Mouse (Mus musculus): ENCODE results near the gene Amer1.

Amer1 gene

DNA sequence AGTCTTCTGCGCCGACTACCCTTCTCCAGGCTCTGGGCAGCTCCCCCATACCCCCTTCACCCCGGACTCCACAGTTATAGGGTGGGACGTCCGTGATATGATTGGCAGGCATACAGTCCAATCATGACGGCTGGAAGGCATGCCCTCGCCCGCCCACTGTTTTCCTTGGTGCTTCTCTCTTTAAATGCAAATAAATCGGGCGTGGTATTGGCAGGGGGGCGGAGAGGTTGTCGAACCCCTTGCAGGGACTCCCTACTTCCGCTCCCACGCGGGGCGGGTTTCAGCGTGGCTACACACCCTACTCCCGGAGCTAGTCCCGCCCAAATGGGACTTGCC lies at the start of gene Amer1:
Gene Amer1 (minus strand): TSS at position 97 of the 336 bp plus-strand sequence.
- peak; percentile 96 for DNase-seq (ENCODE audit: low spot score)

DNA sequence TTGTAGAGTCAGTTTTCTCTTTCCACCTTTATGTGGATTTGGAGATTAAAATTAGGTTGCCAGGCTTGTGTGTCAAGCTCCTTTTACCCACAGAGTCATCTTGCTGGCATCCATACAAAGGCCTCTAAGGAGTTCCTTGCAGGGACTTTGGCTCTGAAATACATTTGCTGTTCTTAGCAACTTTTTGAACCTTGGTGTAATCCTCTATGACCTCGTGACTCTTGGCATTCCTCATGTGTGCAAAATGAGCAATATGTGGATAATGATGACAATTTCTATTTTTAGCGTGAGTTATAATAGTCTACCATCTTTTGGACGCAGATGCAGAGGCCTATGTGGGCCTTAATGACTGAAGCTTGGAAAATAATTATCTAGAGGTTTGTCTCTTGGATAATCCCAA lies 12.5 kb upstream of the Amer1 start:
- DNase-seq (ENCODE audit: low spot score), result peak; percentile 48

DNA sequence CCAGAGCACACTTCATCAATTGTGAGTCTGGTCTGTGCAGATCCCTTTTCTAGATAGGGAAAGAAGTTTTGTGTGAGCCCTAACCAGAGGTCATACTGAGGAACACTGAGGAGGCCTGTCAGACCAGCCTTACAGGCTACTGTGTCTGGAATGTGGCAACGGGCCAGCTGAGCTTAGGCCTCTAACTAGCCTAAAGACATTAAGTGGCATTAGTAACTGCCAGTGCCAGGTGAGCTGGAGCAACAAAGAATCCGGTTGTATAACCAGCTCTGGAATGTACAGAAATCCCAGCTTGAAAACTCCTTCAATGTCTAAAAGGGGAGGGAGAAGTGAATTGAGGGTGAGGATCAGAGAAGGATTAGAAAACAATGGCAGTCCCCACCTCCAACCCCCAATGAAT lies 1.2 kb upstream of the Amer1 start:
- DNase-seq (ENCODE audit: low spot score), result no peak

DNA sequence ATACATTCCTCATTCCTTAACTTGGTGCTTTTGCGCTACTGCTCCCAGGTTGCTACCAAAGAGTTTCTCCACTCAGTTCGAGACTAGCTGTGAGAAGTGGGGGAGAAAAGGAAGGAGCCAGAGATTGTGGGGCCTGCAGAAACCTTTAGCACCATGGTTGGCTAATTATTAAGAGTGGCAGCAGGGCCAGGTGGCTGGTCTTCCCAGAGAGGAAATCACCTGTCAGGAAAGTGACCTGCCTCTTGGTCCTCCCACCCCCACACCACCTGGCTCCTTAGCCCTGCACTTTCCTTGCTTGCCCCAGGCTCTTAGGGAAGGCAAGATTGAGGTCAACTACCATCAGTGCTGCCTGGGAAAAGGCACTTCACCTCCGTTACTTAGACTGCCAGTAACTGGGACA lies 469 bp upstream of the Amer1 start:
- no peak for DNase-seq (ENCODE audit: low spot score)

DNA sequence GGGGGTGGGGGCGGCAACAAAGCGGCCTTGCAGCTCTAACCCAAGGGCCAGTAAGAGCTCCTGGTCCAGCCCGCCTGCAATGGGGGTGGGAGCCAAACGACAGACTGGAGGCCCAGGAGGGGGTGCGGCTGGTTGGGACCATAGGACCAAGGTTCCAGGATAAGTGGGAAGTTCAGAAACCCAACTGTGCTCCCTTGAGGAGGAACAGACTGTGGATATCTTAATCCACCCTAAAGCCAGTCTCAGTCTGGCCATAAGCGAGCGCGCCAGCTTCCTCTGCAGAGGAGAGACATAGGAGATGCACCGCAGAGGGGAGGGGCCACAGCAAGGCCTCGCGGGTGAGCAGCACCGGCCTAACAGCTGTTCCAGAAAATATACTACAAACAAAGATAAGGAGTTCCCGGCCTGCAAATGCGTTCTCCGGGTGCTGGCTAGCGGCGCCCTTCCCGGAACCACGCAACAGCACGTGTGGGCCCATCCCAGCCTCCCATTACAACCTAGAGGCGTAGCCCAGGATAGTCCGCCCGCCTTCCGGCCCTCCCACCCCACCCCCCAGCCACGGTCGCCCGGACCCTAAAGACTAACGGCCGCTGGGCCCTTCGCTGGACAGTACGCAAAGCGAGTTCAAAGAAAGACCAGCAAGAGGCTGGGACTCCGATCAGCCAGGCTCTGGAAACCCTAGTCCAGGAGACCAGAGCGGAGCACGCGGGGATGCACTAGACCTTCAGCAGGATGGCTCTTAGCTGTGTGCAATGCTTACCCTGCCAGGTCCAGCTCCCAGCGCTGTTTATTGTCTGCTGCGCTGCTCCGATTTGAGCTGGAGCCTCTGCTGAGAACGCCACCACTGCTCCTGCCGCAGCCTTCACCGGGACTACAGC lies 535 bp downstream of the Amer1 start:
- peak; percentile 66 for DNase-seq (ENCODE audit: low spot score)

DNA sequence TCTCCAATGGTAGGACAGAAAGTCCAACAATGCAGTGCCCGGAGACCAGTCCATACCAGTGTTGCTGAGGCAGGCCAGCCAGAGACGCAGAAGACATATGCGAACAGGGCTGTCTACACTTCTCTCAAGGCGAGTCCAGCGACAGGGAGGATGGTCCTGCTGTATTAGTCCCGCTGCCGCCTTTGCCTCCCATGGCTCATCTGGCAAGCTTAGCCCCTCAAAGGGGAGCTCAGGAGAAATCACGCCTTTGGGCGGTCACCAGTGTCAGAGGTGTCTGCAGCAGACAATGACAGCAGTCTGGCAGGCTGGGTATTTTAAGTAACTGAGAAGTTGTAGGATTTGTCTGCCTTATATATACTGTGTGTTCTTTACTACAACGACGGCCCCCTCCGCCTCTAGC lies 1.3 kb downstream of the Amer1 start:
- peak; percentile 36 for DNase-seq (ENCODE audit: low spot score)

DNA sequence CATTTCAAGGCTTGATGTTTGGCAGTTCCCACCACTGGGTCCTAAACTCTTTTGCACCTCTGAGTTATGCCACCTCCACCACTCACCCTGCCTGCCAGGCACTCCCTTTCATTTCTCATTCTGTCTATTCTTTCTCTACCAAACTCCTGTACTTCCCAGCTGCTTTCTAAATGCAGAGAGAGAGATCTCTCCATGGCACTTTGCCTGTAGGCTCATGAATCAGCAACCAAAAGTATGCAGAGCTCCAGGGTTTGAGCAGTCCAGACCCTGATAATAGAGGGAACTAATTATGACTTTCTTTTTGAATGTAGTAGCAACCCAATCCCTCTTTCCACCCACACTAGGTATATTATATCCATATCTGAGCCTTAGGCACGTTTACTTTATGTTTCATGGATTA lies 2.4 kb downstream of the Amer1 start:
- DNase-seq (ENCODE audit: low spot score), result peak; percentile 44

DNA sequence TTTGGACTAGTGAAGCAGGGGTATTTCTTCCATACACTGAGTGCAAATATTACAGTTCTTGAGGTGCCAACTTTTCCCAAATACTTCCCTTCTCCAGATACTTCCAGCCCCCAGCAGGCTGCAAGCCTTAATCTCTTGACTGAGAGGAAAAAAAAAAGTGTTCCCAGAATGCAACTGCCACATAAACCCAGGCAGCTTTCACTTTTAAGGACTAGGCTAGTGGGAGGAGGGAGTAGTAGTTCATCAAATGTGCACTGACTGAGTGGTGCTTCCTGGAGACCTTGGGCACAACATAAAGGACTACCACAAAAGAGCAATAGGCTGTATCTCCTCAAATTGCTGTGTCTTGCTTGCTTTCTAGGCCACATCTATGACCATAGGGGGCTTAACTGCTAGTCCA lies 3.4 kb downstream of the Amer1 start:
- DNase-seq (ENCODE audit: low spot score), result peak; percentile 26

DNA sequence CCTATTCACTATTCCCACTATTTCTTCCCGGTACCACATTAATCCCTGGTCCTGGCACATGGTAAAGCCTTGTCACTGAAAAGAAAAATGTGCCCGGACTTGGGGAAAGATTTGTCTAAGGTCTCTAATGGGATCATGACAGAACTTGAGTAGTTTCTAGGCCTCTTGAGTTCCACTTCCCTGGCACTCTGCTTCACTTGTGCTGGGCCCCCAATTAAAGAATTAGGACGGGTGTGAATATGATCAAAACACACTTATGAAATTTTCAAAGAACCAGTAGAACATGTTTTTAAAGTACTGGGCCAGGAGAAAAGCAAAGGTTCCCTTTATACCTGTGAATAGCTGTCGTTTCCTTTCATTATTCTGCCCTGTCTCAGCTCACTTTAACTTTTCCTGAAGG lies 6.2 kb downstream of the Amer1 start:
- no peak for DNase-seq (ENCODE audit: low spot score)

DNA sequence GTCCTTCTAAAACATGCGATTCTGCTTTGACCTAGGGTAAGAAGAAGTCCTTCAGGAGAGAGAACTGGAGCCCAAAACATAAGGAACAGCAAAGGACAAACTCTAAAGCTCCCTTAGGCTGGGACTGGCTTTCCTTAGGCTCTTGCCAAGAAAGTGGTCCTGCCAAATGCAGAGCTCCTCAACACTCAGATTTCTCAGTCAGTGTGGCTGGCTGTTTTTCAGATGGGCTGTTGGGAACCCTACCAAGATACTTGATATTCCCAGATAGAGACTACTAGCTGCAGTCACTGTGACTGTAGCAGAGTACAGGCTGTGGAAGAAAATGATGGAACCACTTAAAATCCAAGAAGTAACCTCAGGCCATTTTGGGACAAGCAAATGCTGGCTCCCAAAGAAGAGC lies 7.4 kb downstream of the Amer1 start:
- DNase-seq (ENCODE audit: low spot score), result peak; percentile 67

DNA sequence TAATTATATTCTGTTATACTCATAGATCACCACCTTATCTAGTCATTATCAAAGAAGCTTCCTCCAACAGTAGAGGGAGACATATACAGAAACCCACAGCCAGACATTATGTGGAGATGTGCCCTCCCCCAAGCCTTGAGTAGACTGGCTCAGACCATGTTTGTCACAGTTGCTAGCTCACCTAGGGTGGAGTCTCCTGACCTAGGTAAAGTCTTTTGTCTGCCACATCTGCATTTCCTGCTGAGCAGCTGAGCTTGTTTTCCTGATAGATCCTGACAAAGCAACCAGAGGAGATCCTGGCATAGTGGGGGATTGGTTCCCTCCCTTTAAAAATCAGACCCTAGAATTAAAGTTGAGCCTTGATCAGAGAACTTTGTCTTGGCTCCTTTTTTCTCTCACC lies 71.6 kb downstream of the Amer1 start:
- DNase-seq (ENCODE audit: low spot score), result no peak

All from adipocyte (in vitro differentiated cells).